Mouse (Mus musculus) MEL (cell line): Measurements from ENCODE around the gene Rps11. TPM values are rescaled to one million over a fixed set of nuclear protein-coding genes. Genes with fewer than 3 reads are reported as not detected.

ENCODE experiments used
- DNase-seq: peaks from one replicate; pipeline ENCODE4 v3.0.0; 2011; ENCODE audit warnings: low read depth, low spot score
- H3K27ac ChIP-seq: 2 replicates; pipeline ENCODE4 v1.5.1; 2012; ENCODE audit warnings: low read depth, mild to moderate bottlenecking, control low read depth, low read length, moderate library complexity; ENCODE audit not compliant: control insufficient read depth
- H3K27me3 ChIP-seq, 2 experiments: fragments of 150-350 bp in 1 of 2; sonication (generic) in 1 of 2; 2 replicates each; pipeline ENCODE4 v1.6.1; 2012; ENCODE audit warnings: low read length in 2 of 2, mild to moderate bottlenecking in 2 of 2, improper control_type of control experiment in 1 of 2, moderate library complexity in 1 of 2; ENCODE audit not compliant: insufficient read depth in 2 of 2, control insufficient read depth in 1 of 2
- H3K36me3 ChIP-seq, 2 experiments: 2 replicates each; pipeline ENCODE4 v1.6.1; 2012 to 2014; ENCODE audit warnings: low read length in 2 of 2, improper control_type of control experiment in 1 of 2, inconsistent platforms in 1 of 2, mild to moderate bottlenecking in 1 of 2; ENCODE audit not compliant: insufficient read depth in 2 of 2, control insufficient read depth in 1 of 2
- H3K4me1 ChIP-seq, 2 experiments: fragments of 150-350 bp in 1 of 2; sonication (generic) in 1 of 2; 2 replicates each; pipeline ENCODE4 v1.6.1; 2012; ENCODE audit warnings: low read length in 2 of 2, improper control_type of control experiment in 1 of 2, mild to moderate bottlenecking in 1 of 2; ENCODE audit not compliant: insufficient read depth in 2 of 2, control insufficient read depth in 1 of 2
- H3K4me3 ChIP-seq, 2 experiments: fragments of 150-350 bp in 1 of 2; sonication (generic) in 1 of 2; 2 replicates each; pipeline ENCODE4 v1.5.1; 2012; ENCODE audit warnings: low read depth in 2 of 2, low read length in 2 of 2, mild to moderate bottlenecking in 2 of 2, moderate library complexity in 2 of 2, control low read depth in 1 of 2, improper control_type of control experiment in 1 of 2; ENCODE audit not compliant: control insufficient read depth in 1 of 2, insufficient read depth in 1 of 2
- H3K79me2 ChIP-seq: 2 replicates; pipeline ENCODE4 v1.6.1; 2012; ENCODE audit warnings: mild to moderate bottlenecking, low read length, moderate library complexity; ENCODE audit not compliant: control insufficient read depth, poor library complexity, insufficient read depth
- H3K9ac ChIP-seq: 2 replicates; pipeline ENCODE4 v1.6.1; 2012; ENCODE audit warnings: low read depth, mild to moderate bottlenecking, control low read depth, low read length, moderate library complexity; ENCODE audit not compliant: control insufficient read depth, poor library complexity, severe bottlenecking
- H3K9me3 ChIP-seq: fragments of 150-350 bp; sonication (generic); replicated peaks from 2 replicates; pipeline ENCODE4 v1.6.1; 2012; ENCODE audit warnings: mild to moderate bottlenecking, low read length, improper control_type of control experiment, moderate library complexity; ENCODE audit not compliant: insufficient read depth
- CTCF ChIP-seq, 3 experiments: IDR thresholded peaks in 2 of 3; conservative IDR thresholded peaks in 1 of 3; 2 replicates each; pipeline ENCODE4 v1.5.1; 2011 to 2012; ENCODE audit warnings: low read length in 3 of 3, low read depth in 2 of 3, mild to moderate bottlenecking in 2 of 3, improper control_type of control experiment in 1 of 3, inconsistent platforms in 1 of 3, mixed read lengths in 1 of 3, moderate library complexity in 1 of 3; ENCODE audit not compliant: control insufficient read depth in 1 of 3, insufficient read depth in 1 of 3, poor library complexity in 1 of 3, severe bottlenecking in 1 of 3
- E2F4 ChIP-seq: IDR thresholded peaks from 2 replicates; pipeline ENCODE4 v1.6.1; 2011; ENCODE audit warnings: low read depth, low read length, improper control_type of control experiment, borderline replicate concordance
- ELF1 ChIP-seq: IDR thresholded peaks from 2 replicates; pipeline ENCODE4 v1.6.1; 2014; ENCODE audit warnings: low read depth, mild to moderate bottlenecking, inconsistent platforms, low read length, improper control_type of control experiment, moderate library complexity
- MAZ ChIP-seq: IDR thresholded peaks from 2 replicates; pipeline ENCODE4 v1.6.1; 2012; ENCODE audit warnings: low read depth, mild to moderate bottlenecking, inconsistent platforms, low read length, improper control_type of control experiment
- MEF2A ChIP-seq: IDR thresholded peaks from 2 replicates; pipeline ENCODE4 v1.6.1; 2014; ENCODE audit warnings: low read depth, mild to moderate bottlenecking, inconsistent platforms, low read length, improper control_type of control experiment; ENCODE audit not compliant: poor library complexity, insufficient replicate concordance, severe bottlenecking; ENCODE audit errors: extremely low read depth
- MXI1 ChIP-seq: IDR thresholded peaks from 2 replicates; pipeline ENCODE4 v1.6.1; 2011; ENCODE audit warnings: mild to moderate bottlenecking, low read depth, low read length, improper control_type of control experiment
- MYB ChIP-seq: IDR thresholded peaks from 2 replicates; pipeline ENCODE4 v1.6.1; 2011; ENCODE audit warnings: mild to moderate bottlenecking, low read depth, low read length, improper control_type of control experiment
- NELFE ChIP-seq: IDR thresholded peaks from 2 replicates; pipeline ENCODE4 v1.6.1; 2011; ENCODE audit warnings: low read depth, low read length, improper control_type of control experiment
- NRF1 ChIP-seq: IDR thresholded peaks from 2 replicates; pipeline ENCODE4 v1.6.1; 2014; ENCODE audit warnings: low read depth, mild to moderate bottlenecking, inconsistent platforms, low read length, improper control_type of control experiment, moderate library complexity; ENCODE audit not compliant: poor library complexity, insufficient read depth, severe bottlenecking
- POLR2AphosphoS2 ChIP-seq: IDR thresholded peaks from 2 replicates; pipeline ENCODE4 v1.6.1; 2011; ENCODE audit warnings: low read length, improper control_type of control experiment
- POLR2AphosphoS5 ChIP-seq: IDR thresholded peaks from 2 replicates; pipeline ENCODE4 v1.6.1; 2012; ENCODE audit warnings: low read depth, borderline replicate concordance, mild to moderate bottlenecking, inconsistent platforms, low read length, moderate library complexity, mixed read lengths
- RAD21 ChIP-seq: IDR thresholded peaks from 2 replicates; pipeline ENCODE4 v1.6.1; 2011; ENCODE audit warnings: mild to moderate bottlenecking, low read depth, low read length, improper control_type of control experiment
- RCOR1 ChIP-seq: IDR thresholded peaks from 2 replicates; pipeline ENCODE4 v1.6.1; 2012; ENCODE audit warnings: low read depth, mild to moderate bottlenecking, inconsistent platforms, low read length, improper control_type of control experiment
- SIN3A ChIP-seq: IDR thresholded peaks from 2 replicates; pipeline ENCODE4 v1.6.1; 2012; ENCODE audit warnings: low read length, improper control_type of control experiment, inconsistent platforms
- SMC3 ChIP-seq: IDR thresholded peaks from 2 replicates; pipeline ENCODE4 v1.6.1; 2011; ENCODE audit warnings: low read depth, low read length, improper control_type of control experiment
- TCF12 ChIP-seq: IDR thresholded peaks from 2 replicates; pipeline ENCODE4 v1.6.1; 2014; ENCODE audit warnings: low read depth, mild to moderate bottlenecking, inconsistent platforms, low read length, improper control_type of control experiment, moderate library complexity
- ZC3H11A ChIP-seq: IDR thresholded peaks from 2 replicates; pipeline ENCODE4 v1.6.1; 2012; ENCODE audit warnings: low read depth, mild to moderate bottlenecking, inconsistent platforms, low read length, improper control_type of control experiment
- ZKSCAN1 ChIP-seq: IDR thresholded peaks from 2 replicates; pipeline ENCODE4 v1.6.1; 2012; ENCODE audit warnings: low read depth, mild to moderate bottlenecking, inconsistent platforms, low read length, improper control_type of control experiment, moderate library complexity
- ZMIZ1 ChIP-seq: IDR thresholded peaks from 2 replicates; pipeline ENCODE4 v1.6.1; 2012; ENCODE audit warnings: low read depth, mild to moderate bottlenecking, inconsistent platforms, low read length, improper control_type of control experiment, moderate library complexity
- polyA plus RNA-seq, 2 experiments: library from polyadenylated mRNA; stranded (reverse) in 1 of 2; unstranded in 1 of 2; fragments of >175 nt in 1 of 2; fragments of >200 nt in 1 of 2; gene quantifications; 2 replicates each; pipeline versions ENCODE4 v1.2.1 to v1.2.4; 2012; ENCODE audit warnings: low replicate concordance in 2 of 2, low read depth in 1 of 2; ENCODE audit not compliant: insufficient read length in 2 of 2, insufficient read depth in 1 of 2, missing spikeins in 1 of 2
- total RNA-seq: library from RNA; depleted of rRNA; stranded (reverse); fragments of 300-350 nt; gene quantifications from 2 replicates; pipeline ENCODE4 v1.2.3, GENCODE M21; 2012

Rps11 gene
- total and polyA plus RNA-seq, 3 experiments = 2,708 to 5,434 (median 3,189) TPM

- H3K27ac ChIP-seq = no peak overlapping the region
- H3K27me3 ChIP-seq = peaks cover 0 to 1% of the 10 kb centered on the region in 2 experiments; a peak in 1 of 4 replicates
- H3K79me2 ChIP-seq = peaks cover 2% of the 10 kb centered on the region; the same call in 1 of the 2 replicates
- no peak overlapping the region for H3K9ac ChIP-seq
- TF ChIP-seq CTCF (IDR thresholded peaks at IDR 0.05 in 2 of 3, conservative IDR thresholded peaks at IDR 0.05 in 1 of 3; ENCODE audit: control insufficient read depth in 1 of 3, insufficient read depth in 1 of 3, low read depth in 2 of 3, low read length in 3 of 3, poor library complexity in 1 of 3, severe bottlenecking in 1 of 3) (no peak), ZKSCAN1 (no peak), MAZ (no peak), RAD21 (no peak), POLR2AphosphoS5 (no peak), TCF12 (no peak), MYB (no peak), ELF1 (no peak), E2F4 (no peak), RCOR1 (no peak), NELFE (no peak), ZC3H11A (no peak), ZMIZ1 (no peak), SMC3 (no peak), POLR2AphosphoS2 (no peak)
- no peak for DNase-seq
- H3K9me3 ChIP-seq = no peaks in the 10 kb centered on the region
- H3K4me3 ChIP-seq = no peak overlapping the region
- peaks cover 4 to 12% of the 10 kb centered on the region in 2 experiments for H3K4me1 ChIP-seq
- H3K36me3 ChIP-seq = peaks cover 0 to 8% of the 10 kb centered on the region in 2 experiments; a peak in 2 of 4 replicates
These were observed 34.8 kb upstream of the Rps11 start for GRCm38 (mm10) chr7:45158991-45159390.

GRCm38 (mm10) chr7:45157459-45157858, 33.2 kb upstream of the Rps11 start:
- peaks cover 0 to 11% of the 10 kb centered on the region in 2 experiments; a peak in 2 of 4 replicates for H3K36me3 ChIP-seq
- TF ChIP-seq CTCF (IDR thresholded peaks at IDR 0.05 in 2 of 3, conservative IDR thresholded peaks at IDR 0.05 in 1 of 3; ENCODE audit: control insufficient read depth in 1 of 3, insufficient read depth in 1 of 3, low read depth in 2 of 3, low read length in 3 of 3, poor library complexity in 1 of 3, severe bottlenecking in 1 of 3) = no peak
- no peak for TF ChIP-seq RCOR1
- TF ChIP-seq NELFE = no peak
- no peak for TF ChIP-seq NRF1
- TF ChIP-seq MXI1 = no peak
- no peak for TF ChIP-seq SIN3A
- TF ChIP-seq MEF2A = no peak
- TF ChIP-seq, all 39 proteins: peak for 0
- peaks cover 4 to 12% of the 10 kb centered on the region in 2 experiments for H3K4me1 ChIP-seq
- no peak overlapping the region for H3K27ac ChIP-seq
- H3K4me3 ChIP-seq = no peak overlapping the region
- peaks cover 7% of the 10 kb centered on the region; the same call in 1 of the 2 replicates for H3K79me2 ChIP-seq
- no peaks in the 10 kb centered on the region for H3K9me3 ChIP-seq
- DNase-seq = no peak
- H3K27me3 ChIP-seq = no peaks in the 10 kb centered on the region
- no peak overlapping the region for H3K9ac ChIP-seq
